Mouse (Mus musculus) lung, postnatal 0 days (tissue): ENCODE measurements at regions not wholly inside any gene's neighbourhood (a gene's known extent, or its start where the extent isn't known, plus 50 kb on each side); places are given as distances from the start of the nearest gene placed in this dataset.

ENCODE experiments used
- CTCF ChIP-seq: IDR thresholded peaks from 2 replicates; pipeline ENCODE4 v1.5.1; 2016; ENCODE audit warnings: antibody characterized with exemption, mild to moderate bottlenecking
- EP300 ChIP-seq: IDR thresholded peaks from 2 replicates; pipeline ENCODE4 v1.6.1; 2016; ENCODE audit warnings: antibody characterized with exemption, mild to moderate bottlenecking, control low read depth

DNA sequence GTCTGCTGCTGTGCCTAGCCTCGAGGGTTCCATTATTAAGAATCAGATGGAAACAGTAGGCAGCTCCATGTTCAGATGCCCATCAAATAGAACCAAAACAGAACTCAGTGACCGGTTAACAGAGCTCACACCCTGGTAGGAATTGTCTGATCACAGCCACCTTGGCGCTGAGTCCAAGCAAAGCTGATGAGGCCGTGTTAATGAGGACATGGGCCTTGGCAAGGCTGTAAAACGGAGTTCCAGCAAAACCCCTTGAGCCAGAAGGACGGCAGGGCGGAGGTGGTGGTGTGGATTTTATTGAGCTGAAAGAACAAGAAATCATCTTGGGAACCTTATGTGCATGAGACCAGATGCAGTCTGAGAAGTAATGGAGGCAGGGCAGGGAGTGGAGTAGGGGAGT, 96.2 kb downstream of the Abhd5 start:
- no peak for TF ChIP-seq CTCF
- no peak for TF ChIP-seq EP300
